ENCODE assay signal across 9 mouse cellular contexts in the genomic region with DNA sequence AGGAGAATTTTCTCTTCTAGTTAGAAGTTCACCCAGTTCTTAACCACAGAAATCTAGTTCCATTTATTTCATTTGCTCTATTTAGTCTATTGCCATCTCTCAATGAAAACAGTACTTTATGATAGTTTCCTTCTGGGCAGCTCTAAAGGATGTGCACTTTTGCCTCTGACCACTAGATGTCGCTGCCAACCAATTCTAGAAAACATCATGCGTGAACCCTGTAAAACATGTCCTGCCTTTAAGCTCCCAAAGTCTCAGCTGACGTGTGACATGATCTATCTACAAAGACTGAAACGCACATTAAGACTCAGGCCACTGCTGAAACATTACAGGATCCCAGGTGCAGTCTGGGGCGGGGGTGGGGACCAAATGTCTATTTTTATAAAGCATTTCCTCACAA.
DNase-seq lines count a peak whose midpoint lies in the region; ATAC-seq and TF ChIP-seq lines count a peak whose summit lies in the region.
"Had no signal": no experiment of that assay in that cellular context is flagged by ENCODE, and none has a peak within 500 bp of the region (broad histone marks: within the 10 kb centered on the region; RNA-seq: fewer than 3 reads in every experiment).

No protein-coding gene starts in this region.

- no peaks in the 10 kb centered on the region for H3K4me1 ChIP-seq in hindbrain, embryonic 11.5 days (replicated peaks; ENCODE audit: control insufficient read depth, insufficient read depth, low read length)
- no peaks in the 10 kb centered on the region for H3K4me1 ChIP-seq in hindbrain, embryonic 16.5 days (ENCODE audit: control insufficient read depth, insufficient read depth, low read depth, low read length)
- H3K4me1 ChIP-seq in midbrain, postnatal 0 days (ENCODE audit: insufficient read depth, low read length) = no peaks in the 10 kb centered on the region
- H3K4me1 ChIP-seq in testis, adult 2 months (ENCODE audit: control insufficient read depth, insufficient read depth, low read length) = no peaks in the 10 kb centered on the region

- H3K9ac ChIP-seq in hindbrain, embryonic 11.5 days (ENCODE audit: low read depth, low read length) = no peak overlapping the region
- no peak overlapping the region for H3K9ac ChIP-seq in hindbrain, embryonic 16.5 days (ENCODE audit: low read depth, low read length)
- no peak overlapping the region for H3K9ac ChIP-seq in midbrain, postnatal 0 days (replicated peaks; ENCODE audit: low read length, poor library complexity, severe bottlenecking)

- intact Hi-C loops in left cerebral cortex, postnatal 36 days (cut with DNase I) = loop anchor here (1.0 to 5.0 kb wide), 5 partner anchors 277 to 612 kb away; partner anchors contain the start of genes Lrrc49 and Thsd4

- 7% methylated on average over 5 of the region's 5 CpGs for WGBS in hindbrain, embryonic 11.5 days
- WGBS in hindbrain, embryonic 16.5 days = 3% methylated on average over 5 of the region's 5 CpGs
- 3% methylated on average over 5 of the region's 5 CpGs for WGBS in midbrain, postnatal 0 days

- peak; percentile 98 for TF ChIP-seq CTCF in midbrain, postnatal 0 days (IDR thresholded peaks at IDR 0.05)
- peak; percentile 58; the same call in 1 of the 2 replicates for TF ChIP-seq CTCF in testis, adult 2 months (IDR thresholded peaks at IDR 0.05; ENCODE audit: control insufficient read depth, insufficient read depth, insufficient replicate concordance, low read depth, low read length)

- peak; percentile 86 for DNase-seq in hindbrain, embryonic 11.5 days (ENCODE audit: low spot score)
- DNase-seq in cerebellum, adult 18-20 months = peak; percentile 64 to 80
- peak; percentile 65 to 75 for DNase-seq in frontal cortex, postnatal 25 days (ENCODE audit: low spot score in 2 of 2)
- peak; percentile 80 for DNase-seq in kidney, adult 18-20 months
- DNase-seq in left cerebral cortex, postnatal 36 days (ENCODE audit: low spot score in 2 of 2) = peak; percentile 47 to 71
- DNase-seq in midbrain, postnatal 0 days (ENCODE audit: low spot score) = peak; percentile 76

- H3K27ac ChIP-seq in hindbrain, embryonic 11.5 days (ENCODE audit: low read depth, low read length) = no peak overlapping the region
- H3K27ac ChIP-seq in hindbrain, embryonic 16.5 days (ENCODE audit: low read depth, low read length) = no peak overlapping the region
- no peak overlapping the region for H3K27ac ChIP-seq in midbrain, postnatal 0 days (ENCODE audit: low read depth, low read length)
- no peak overlapping the region for H3K27ac ChIP-seq in testis, adult 2 months (ENCODE audit: control insufficient read depth, insufficient read depth, low read depth, low read length)

- no peak overlapping the region for H3K4me2 ChIP-seq in hindbrain, embryonic 11.5 days (replicated peaks; ENCODE audit: low read depth, low read length)
- H3K4me2 ChIP-seq in hindbrain, embryonic 16.5 days (ENCODE audit: low read length) = no peak overlapping the region
- no peak overlapping the region for H3K4me2 ChIP-seq in midbrain, postnatal 0 days (ENCODE audit: low read depth, low read length, poor library complexity, severe bottlenecking)

- ATAC-seq in hindbrain, embryonic 11.5 days (ENCODE audit: low FRiP score) = no peak
- ATAC-seq in hindbrain, embryonic 16.5 days = no peak
- no peak for ATAC-seq in midbrain, postnatal 0 days (ENCODE audit: low FRiP score)

- no peaks in the 10 kb centered on the region for H3K36me3 ChIP-seq in hindbrain, embryonic 11.5 days (ENCODE audit: control insufficient read depth, insufficient read depth, low read length)
- no peaks in the 10 kb centered on the region for H3K36me3 ChIP-seq in hindbrain, embryonic 16.5 days (ENCODE audit: control insufficient read depth, insufficient read depth, low read length)
- H3K36me3 ChIP-seq in midbrain, postnatal 0 days (ENCODE audit: insufficient read depth, low read length) = no peaks in the 10 kb centered on the region
- H3K36me3 ChIP-seq in testis, adult 2 months (ENCODE audit: control insufficient read depth, insufficient read depth, low read length) = no peaks in the 10 kb centered on the region

- no peak overlapping the region for H3K4me3 ChIP-seq in hindbrain, embryonic 11.5 days (ENCODE audit: low read depth, low read length)
- no peak overlapping the region for H3K4me3 ChIP-seq in hindbrain, embryonic 16.5 days (ENCODE audit: low read length)
- no peak overlapping the region for H3K4me3 ChIP-seq in midbrain, postnatal 0 days (ENCODE audit: low read depth, low read length)
- H3K4me3 ChIP-seq in testis, adult 2 months (ENCODE audit: control insufficient read depth, low read depth, low read length) = no peak overlapping the region
- H3K4me3 ChIP-seq: myocyte had no signal

- H3K27me3 ChIP-seq in hindbrain, embryonic 11.5 days (ENCODE audit: control insufficient read depth, insufficient read depth, low read length) = no peaks in the 10 kb centered on the region
- no peaks in the 10 kb centered on the region for H3K27me3 ChIP-seq in hindbrain, embryonic 16.5 days (replicated peaks; ENCODE audit: control insufficient read depth, insufficient read depth, low read length)
- H3K27me3 ChIP-seq in midbrain, postnatal 0 days (ENCODE audit: insufficient read depth, low read length) = no peaks in the 10 kb centered on the region
- no peaks in the 10 kb centered on the region for H3K27me3 ChIP-seq in testis, adult 2 months (ENCODE audit: control insufficient read depth, insufficient read depth, low read length)

- no peak for TF ChIP-seq POLR2A in testis, adult 2 months (IDR thresholded peaks at IDR 0.05; ENCODE audit: control insufficient read depth, low read depth, low read length)

- no peaks in the 10 kb centered on the region for H3K9me3 ChIP-seq in hindbrain, embryonic 11.5 days (ENCODE audit: control insufficient read depth, low read length)
- H3K9me3 ChIP-seq in hindbrain, embryonic 16.5 days (ENCODE audit: control insufficient read depth, low read length) = no peaks in the 10 kb centered on the region
- no peaks in the 10 kb centered on the region for H3K9me3 ChIP-seq in midbrain, postnatal 0 days (ENCODE audit: low read length)
